In the genomic region with DNA sequence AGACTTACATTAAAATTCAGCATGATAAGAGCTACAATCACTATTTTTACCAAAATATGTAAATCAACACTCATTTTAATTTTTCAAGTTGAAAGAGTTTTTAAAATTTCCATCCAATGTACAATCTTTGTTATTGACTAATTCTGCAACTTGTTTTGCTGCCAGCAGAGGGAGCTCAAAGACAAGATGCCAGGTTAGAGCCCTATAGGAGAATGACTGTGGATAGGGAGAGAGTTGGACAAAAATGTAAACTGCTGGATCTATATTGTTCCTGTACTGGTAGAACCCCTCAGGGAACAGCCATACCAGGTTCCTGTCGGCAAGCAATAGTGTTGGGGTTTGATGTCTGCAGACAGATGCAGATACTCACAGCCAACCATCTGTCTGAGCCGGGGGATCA, we compare ENCODE assay signal across 8 mouse cellular contexts.
DNase-seq lines count a peak whose midpoint lies in the region; ATAC-seq and TF ChIP-seq lines count a peak whose summit lies in the region.

No protein-coding gene starts in this region.

- no peak overlapping the region for H3K4me3 ChIP-seq in heart, embryonic 12.5 days
- no peak overlapping the region for H3K4me3 ChIP-seq in MEL (ENCODE audit: control insufficient read depth in 1 of 2, insufficient read depth in 1 of 2, low read depth in 2 of 2, low read length in 2 of 2)
- H3K4me3 ChIP-seq in cortical plate, adult 2 months (ENCODE audit: insufficient read depth, low read length): no peak overlapping the region
- no peak overlapping the region for H3K4me3 ChIP-seq in midbrain, embryonic 10.5 days

- WGBS in heart, embryonic 12.5 days: 51% methylated on average over 2 of the region's 2 CpGs
- WGBS in midbrain, embryonic 10.5 days: 64% methylated on average over 2 of the region's 2 CpGs

- H3K79me2 ChIP-seq in MEL (ENCODE audit: control insufficient read depth, insufficient read depth, low read length, poor library complexity): no peaks in the 10 kb centered on the region

- peak; percentile 28 for DNase-seq in heart, postnatal 4 days
- peak; percentile 17 for DNase-seq in MEL (ENCODE audit: low read depth, low spot score)
- peak; percentile 13 for DNase-seq in kidney, postnatal 10 days
- DNase-seq in midbrain, embryonic 10.5 days (ENCODE audit: low spot score): peak; percentile 15
- no peak for DNase-seq in thymus, adult 18-20 months
- no peak for DNase-seq in urinary bladder, adult 2 months (ENCODE audit: low spot score)

- no peaks in the 10 kb centered on the region for H3K27me3 ChIP-seq in heart, embryonic 12.5 days (replicated peaks)
- no peaks in the 10 kb centered on the region for H3K27me3 ChIP-seq in MEL (ENCODE audit: control insufficient read depth in 1 of 2, insufficient read depth in 2 of 2, low read length in 2 of 2)
- no peaks in the 10 kb centered on the region for H3K27me3 ChIP-seq in midbrain, embryonic 10.5 days (ENCODE audit: low read depth, poor library complexity, severe bottlenecking)

- no peaks in the 10 kb centered on the region for H3K4me1 ChIP-seq in heart, embryonic 12.5 days (replicated peaks)
- no peaks in the 10 kb centered on the region for H3K4me1 ChIP-seq in MEL (ENCODE audit: control insufficient read depth in 1 of 2, insufficient read depth in 2 of 2, low read length in 2 of 2)
- H3K4me1 ChIP-seq in cortical plate, adult 2 months (ENCODE audit: control insufficient read depth, insufficient read depth, low read length): no peaks in the 10 kb centered on the region
- H3K4me1 ChIP-seq in midbrain, embryonic 10.5 days: no peaks in the 10 kb centered on the region

- peak; percentile 34 to 58 (median 39); a peak in 5 of 6 replicates for TF ChIP-seq CTCF in MEL (IDR thresholded peaks at IDR 0.05 in 2 of 3, conservative IDR thresholded peaks at IDR 0.05 in 1 of 3; ENCODE audit: control insufficient read depth in 1 of 3, insufficient read depth in 1 of 3, low read depth in 2 of 3, low read length in 3 of 3, poor library complexity in 1 of 3, severe bottlenecking in 1 of 3)
- peak; percentile 42; the same call in 1 of the 2 replicates for TF ChIP-seq CTCF in cortical plate, adult 2 months (IDR thresholded peaks at IDR 0.05; ENCODE audit: extremely low read depth, insufficient read depth, low read length)

- no peak overlapping the region for H3K27ac ChIP-seq in heart, embryonic 12.5 days (ENCODE audit: poor library complexity, severe bottlenecking)
- H3K27ac ChIP-seq in MEL (ENCODE audit: control insufficient read depth, low read depth, low read length): no peak overlapping the region
- H3K27ac ChIP-seq in cortical plate, adult 2 months (ENCODE audit: insufficient read depth, low read length): no peak overlapping the region
- H3K27ac ChIP-seq in midbrain, embryonic 10.5 days (replicated peaks): no peak overlapping the region

- no peak for TF ChIP-seq EP300 in MEL (IDR thresholded peaks at IDR 0.05; ENCODE audit: low read depth in 1 of 2, low read length in 2 of 2)

- no peak for ATAC-seq in heart, embryonic 12.5 days (ENCODE audit: insufficient number of reproducible peaks, low FRiP score)

- H3K36me3 ChIP-seq in heart, embryonic 12.5 days: no peaks in the 10 kb centered on the region
- H3K36me3 ChIP-seq in MEL (ENCODE audit: control insufficient read depth in 1 of 2, insufficient read depth in 2 of 2, low read length in 2 of 2): no peaks in the 10 kb centered on the region
- H3K36me3 ChIP-seq in midbrain, embryonic 10.5 days: no peaks in the 10 kb centered on the region

- H3K9me3 ChIP-seq in heart, embryonic 12.5 days (replicated peaks): no peaks in the 10 kb centered on the region
- no peaks in the 10 kb centered on the region for H3K9me3 ChIP-seq in MEL (replicated peaks; ENCODE audit: insufficient read depth, low read length)
- no peaks in the 10 kb centered on the region for H3K9me3 ChIP-seq in midbrain, embryonic 10.5 days (replicated peaks)

- no peak overlapping the region for H3K9ac ChIP-seq in heart, embryonic 12.5 days
- H3K9ac ChIP-seq in MEL (ENCODE audit: control insufficient read depth, low read depth, low read length, poor library complexity, severe bottlenecking): no peak overlapping the region

- no peak overlapping the region for H3K4me2 ChIP-seq in heart, embryonic 12.5 days

- peak; percentile 70 for TF ChIP-seq RAD21 in MEL (IDR thresholded peaks at IDR 0.05; ENCODE audit: low read depth, low read length)

- no peak for TF ChIP-seq POLR2A in MEL (IDR thresholded peaks at IDR 0.05; ENCODE audit: control insufficient read depth in 1 of 2, insufficient read depth in 1 of 2, low read depth in 1 of 2, low read length in 2 of 2, poor library complexity in 1 of 2)
- no peak for TF ChIP-seq POLR2A in cortical plate, adult 2 months (IDR thresholded peaks at IDR 0.05; ENCODE audit: extremely low read depth, insufficient read depth, low read length)

TF ChIP-seq in MEL, 35 proteins besides CTCF, POLR2A, EP300 and RAD21:
- TF ChIP-seq SMC3 (IDR thresholded peaks at IDR 0.05; ENCODE audit: low read depth, low read length): peak; percentile 62
- TF ChIP-seq ZC3H11A (IDR thresholded peaks at IDR 0.05; ENCODE audit: low read depth, low read length): peak; percentile 49
- no peak for TF ChIP-seq MYC (IDR thresholded peaks at IDR 0.05; ENCODE audit: low read depth, low read length)

Comparison
In these comparisons a context has a peak if more than half of its experiments do, and no peak if none do; other contexts are left out.
1. DNase-seq: peak in heart, postnatal 4 days (single experiment), MEL (single experiment), kidney, postnatal 10 days (single experiment) and midbrain, embryonic 10.5 days (single experiment); none in thymus, adult 18-20 months (0 of 2) and urinary bladder, adult 2 months (single experiment).